ENCODE assay signal across 17 mouse cellular contexts in the genomic region with DNA sequence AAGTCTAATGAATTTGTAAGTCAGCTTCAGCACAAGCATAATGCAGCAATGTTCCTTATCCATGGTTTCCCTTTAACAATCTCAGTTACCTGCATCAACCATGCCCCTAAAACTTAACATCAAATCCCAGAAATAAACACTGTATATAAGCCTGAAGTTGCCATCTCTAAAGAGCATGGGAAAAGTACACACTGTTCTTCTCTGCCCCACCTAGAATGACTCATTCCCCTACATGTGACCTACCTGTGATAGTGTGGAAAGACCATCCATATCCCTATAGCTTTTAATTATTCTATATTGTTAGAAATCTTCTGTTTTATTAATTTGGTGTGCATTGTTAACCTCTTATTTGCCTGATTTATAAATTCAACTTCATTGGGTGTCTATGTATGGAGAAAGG. TPM values are rescaled to one million over a fixed set of nuclear protein-coding genes. Genes with fewer than 3 reads are reported as not detected.
"Had no signal": no experiment of that assay in that cellular context is flagged by ENCODE, and none has a peak within 500 bp of the region (broad histone marks: within the 10 kb centered on the region; RNA-seq: fewer than 3 reads in every experiment).

No protein-coding gene starts in this region.

- H3K9ac ChIP-seq: liver, embryonic 15.5 days; liver, postnatal 0 days; lung, embryonic 15.5 days; midbrain, embryonic 13.5 days; midbrain, embryonic 15.5 days; neural tube, embryonic 12.5 days had no signal

- H3K4me2 ChIP-seq: liver, embryonic 15.5 days; lung, embryonic 15.5 days; midbrain, embryonic 11.5 days; midbrain, embryonic 13.5 days; midbrain, embryonic 15.5 days; neural tube, embryonic 12.5 days had no signal

- H3K27ac ChIP-seq: liver, embryonic 15.5 days; lung, embryonic 15.5 days; macrophage; midbrain, embryonic 13.5 days; midbrain, embryonic 15.5 days; neural tube, embryonic 12.5 days had no signal

- ATAC-seq: liver, postnatal 0 days; midbrain, embryonic 13.5 days; midbrain, embryonic 15.5 days had no signal

- H3K9me3 ChIP-seq: liver, embryonic 15.5 days; lung, embryonic 15.5 days; megakaryocyte, embryonic 14.5 days; midbrain, embryonic 13.5 days; midbrain, embryonic 15.5 days; neural tube, embryonic 12.5 days had no signal

- H3K4me3 ChIP-seq: liver, embryonic 15.5 days; lung, embryonic 15.5 days; megakaryocyte, embryonic 14.5 days; midbrain, embryonic 13.5 days; midbrain, embryonic 15.5 days; neural tube, embryonic 12.5 days had no signal

- H3K4me1 ChIP-seq: liver, embryonic 15.5 days; midbrain, embryonic 13.5 days; midbrain, embryonic 15.5 days; neural tube, embryonic 12.5 days had no signal

- H3K36me3 ChIP-seq: liver, embryonic 15.5 days; lung, embryonic 15.5 days; midbrain, embryonic 13.5 days; midbrain, embryonic 15.5 days; neural tube, embryonic 12.5 days had no signal

- H3K27me3 ChIP-seq: liver, embryonic 15.5 days; lung, embryonic 15.5 days; megakaryocyte, embryonic 14.5 days; midbrain, embryonic 13.5 days; midbrain, embryonic 15.5 days; neural tube, embryonic 12.5 days had no signal

- DNase-seq: liver, postnatal 0 days; lung, adult 2 months; lung, postnatal 10 days; right cerebral cortex, postnatal 25 days; right cerebral cortex, postnatal 4 days; spleen, adult 18-20 months; thymus, adult 2 months; thymus, postnatal 25 days; thymus, postnatal 4 days had no signal

RNA-seq across cellular contexts. Expression of gene Slc16a12, which starts 27.0 kb away (rescaled TPM):
- polyA plus RNA-seq: macrophage had no signal
